Mouse (Mus musculus) regulatory T cell (primary cell): ENCODE measurements around the gene Gm49384.

Source experiments
- in situ Hi-C: fragments of 300-600 bp; cut with MboI, MseI; formaldehyde crosslinking; loops from one replicate; pipeline ENCODE4 v1.15.1; 2025; ENCODE audit warnings: high pct_unique_total_duplicates

Gene Gm49384

DNA sequence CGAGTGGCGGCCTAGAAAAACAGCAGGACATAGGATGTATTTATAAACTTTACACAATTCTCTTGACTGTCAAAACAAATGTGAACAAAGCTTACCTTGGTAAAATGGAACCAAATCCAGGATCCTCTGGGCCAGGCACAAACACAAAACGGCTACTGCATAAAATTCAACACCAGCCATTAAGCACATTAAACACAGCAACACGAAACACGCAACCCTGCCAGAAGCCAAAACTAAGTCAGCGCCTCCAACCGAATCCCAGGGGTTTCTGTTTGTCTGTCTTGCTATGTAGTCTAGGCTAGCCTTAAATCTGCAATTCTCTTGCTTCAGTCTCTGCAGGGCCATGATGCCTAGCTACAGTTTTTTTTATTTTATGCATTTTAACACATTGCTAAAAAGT, 3.9 kb upstream of the Gm49384 start:
- in situ Hi-C loops, result loop anchor here (5.0 kb wide), 1 partner anchor 384 kb away; no protein-coding TSS in a partner anchor

DNA sequence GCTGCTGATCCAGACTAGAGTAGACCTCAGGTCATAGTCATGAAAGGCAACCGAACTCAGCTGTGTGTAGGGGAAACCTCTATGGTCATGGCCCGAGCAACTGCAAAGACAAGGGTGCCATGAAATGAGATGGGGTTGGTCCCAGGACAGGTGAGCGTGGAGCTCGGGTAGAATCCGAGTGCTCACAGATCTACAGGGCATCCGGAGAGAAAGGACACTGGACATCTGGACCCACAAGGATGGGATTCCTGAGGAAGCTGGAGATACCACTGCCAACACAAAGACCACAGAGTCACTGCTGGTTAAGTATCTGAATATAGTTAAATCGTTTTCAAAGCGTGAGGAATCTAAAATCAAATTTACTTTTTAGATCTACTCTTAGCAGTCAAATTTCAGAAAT, 3.3 kb upstream of the Gm49384 start:
- in situ Hi-C loops, result loop anchor here (5.0 kb wide), 1 partner anchor 385 kb away; no protein-coding TSS in a partner anchor

DNA sequence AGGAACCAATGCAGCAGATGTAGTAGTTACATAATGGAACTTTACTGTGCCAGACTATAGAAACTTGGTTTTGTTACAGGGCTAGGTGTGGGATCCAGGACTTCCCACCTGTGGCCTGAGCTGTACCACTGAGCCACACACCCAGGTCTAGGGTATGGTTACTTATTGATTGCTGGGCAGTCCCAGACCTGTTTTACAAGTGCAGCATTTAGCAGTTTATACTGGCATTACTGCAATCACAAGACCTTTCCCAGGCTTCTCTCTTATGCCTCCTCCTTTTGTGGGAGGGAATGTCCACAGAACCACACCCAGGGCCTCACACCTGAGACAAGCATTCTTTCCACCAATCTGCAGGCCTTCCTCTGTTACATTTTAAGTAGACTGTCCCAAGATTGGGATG, 5.1 kb downstream of the Gm49384 start:
- in situ Hi-C loops, result loop anchor here (25.0 kb wide), 2 partner anchors 1838 to 1938 kb away; partner anchors contain the start of genes 2700049A03Rik and Timm9

DNA sequence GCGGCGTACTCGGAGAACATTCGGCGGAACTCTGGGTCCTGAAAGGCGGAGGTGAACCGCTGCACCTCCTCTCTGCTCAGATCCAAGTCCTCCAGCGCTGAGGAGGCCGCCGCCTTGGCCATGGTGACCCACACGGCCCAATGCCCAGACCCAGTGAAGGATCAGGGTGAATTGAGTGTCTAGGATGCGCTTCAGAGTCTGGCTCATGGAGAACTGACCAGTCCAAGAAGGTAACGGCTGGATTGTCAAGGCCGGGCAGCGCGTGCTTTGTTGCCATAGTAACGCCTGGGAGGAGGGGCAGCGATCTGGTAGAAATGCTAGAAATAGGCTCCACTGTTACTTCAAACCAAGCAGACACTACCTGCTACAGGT, 5.9 kb downstream of the Gm49384 start, which contains the start of gene Dnaaf2:
Dnaaf2 (minus strand) TSS at position 266 of the 372 bp plus-strand sequence.
- in situ Hi-C loops, result loop anchor here (25.0 kb wide), 2 partner anchors 1839 to 1939 kb away; partner anchors contain the start of genes 2700049A03Rik and Timm9

DNA sequence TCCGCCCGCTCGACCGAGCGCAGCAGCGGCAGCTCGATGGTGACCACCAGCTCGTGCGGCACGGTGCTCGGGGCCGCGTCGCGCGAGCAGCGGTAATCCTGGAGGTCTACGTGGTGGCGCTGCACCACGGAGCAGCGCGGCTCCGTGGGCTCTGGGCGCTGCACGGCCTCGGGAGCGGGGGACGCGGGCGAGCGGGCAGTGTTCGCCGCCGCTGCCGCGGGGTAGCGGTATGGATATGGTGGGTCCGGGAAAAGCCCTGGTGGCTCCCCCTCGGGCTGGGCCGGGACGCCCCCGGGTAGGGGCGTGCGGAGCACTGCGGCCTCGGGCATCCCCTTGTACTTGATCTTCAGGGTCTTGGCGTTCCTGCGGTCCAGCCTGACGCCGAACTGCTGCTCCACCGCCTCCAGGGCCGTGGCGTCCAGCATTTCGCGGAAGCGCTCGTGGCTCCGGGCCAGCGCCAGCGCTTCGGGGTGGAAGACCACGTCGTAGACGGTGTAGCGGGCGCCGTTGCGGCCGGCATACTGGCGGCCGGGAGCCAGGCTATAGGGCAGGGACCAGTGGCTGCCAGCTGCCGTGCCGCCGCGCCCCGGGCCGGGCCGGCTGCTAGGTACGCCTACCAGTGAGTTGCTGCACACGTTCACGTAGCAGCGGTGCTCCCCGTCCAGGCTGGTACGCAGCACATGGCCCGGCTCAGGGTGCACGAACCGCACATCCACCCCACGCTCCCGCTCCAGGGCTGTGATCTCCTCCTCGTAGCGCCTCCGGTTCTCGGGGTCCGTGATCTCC, 6.5 kb downstream of the Gm49384 start:
- in situ Hi-C loops, result loop anchor here (25.0 kb wide), 2 partner anchors 1840 to 1940 kb away; partner anchors contain the start of genes 2700049A03Rik and Timm9

DNA sequence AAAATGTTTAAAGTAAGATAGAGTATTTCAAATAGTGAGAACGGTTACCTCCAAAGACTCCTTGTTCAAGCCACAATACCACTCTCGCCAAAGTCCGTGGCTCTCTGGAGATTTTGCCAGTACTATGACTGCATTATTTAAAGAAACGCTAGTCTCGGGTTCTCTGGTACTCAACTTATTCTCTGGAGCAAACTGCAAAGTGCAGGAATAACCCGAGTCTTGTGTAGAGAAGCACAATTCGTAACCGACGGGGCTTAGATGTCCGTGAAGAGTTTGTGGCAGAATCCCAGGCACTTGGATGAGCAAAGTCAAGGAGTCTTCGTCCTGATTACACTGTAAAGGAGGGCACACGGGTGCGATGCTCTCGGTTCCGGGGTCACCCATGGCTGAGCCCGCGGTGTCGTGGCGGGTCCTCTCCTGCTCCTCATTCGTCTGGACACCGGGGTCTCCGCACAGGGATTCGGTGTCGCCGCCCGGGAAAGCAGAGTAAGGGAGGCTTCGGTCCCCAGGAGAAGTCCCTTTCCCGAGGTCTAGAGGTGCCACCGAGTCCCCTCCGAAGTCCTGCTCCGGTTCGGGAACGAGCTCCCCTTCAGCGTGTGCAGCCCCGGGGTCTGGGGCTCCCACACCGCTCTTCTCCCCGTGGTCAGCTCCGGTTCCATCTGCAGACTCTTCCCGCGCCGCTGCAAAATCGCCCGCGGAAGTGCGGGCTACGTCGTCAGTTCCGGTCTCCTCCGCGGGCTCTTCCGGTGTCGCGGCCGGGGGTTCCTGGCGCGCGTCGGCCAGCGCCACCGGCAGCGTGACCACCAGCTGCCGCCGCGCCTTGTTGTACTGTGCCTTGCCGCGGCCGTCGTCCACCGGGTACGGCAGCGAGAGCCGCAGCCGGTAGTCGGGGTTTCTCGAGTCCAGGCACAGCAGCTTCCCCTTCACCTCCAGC, 7.4 kb downstream of the Gm49384 start, which contains the start of gene Gm49383:
Gm49383 (minus strand) TSS at position 661 of the 934 bp plus-strand sequence.
- in situ Hi-C loops, result loop anchor here (25.0 kb wide), 2 partner anchors 1841 to 1941 kb away; partner anchors contain the start of genes 2700049A03Rik and Timm9

DNA sequence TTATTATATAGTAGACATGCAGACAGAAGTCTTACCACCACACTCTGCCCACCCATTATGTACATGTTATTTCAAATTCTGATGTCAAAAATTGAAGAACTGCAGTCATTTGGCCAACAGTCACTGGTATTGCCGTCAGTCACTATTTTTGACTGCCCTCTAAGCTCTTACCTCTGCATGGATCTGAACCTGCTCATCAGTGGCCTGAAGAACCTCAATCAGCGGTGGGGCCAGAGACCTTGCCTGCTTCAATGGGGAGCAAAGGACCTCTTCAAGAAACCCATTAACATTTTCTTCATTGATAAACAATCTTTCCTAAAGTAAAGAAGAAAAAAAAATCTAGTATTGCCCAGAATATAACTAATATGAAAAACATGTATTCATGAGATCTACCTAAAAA, 11.4 kb downstream of the Gm49384 start:
- in situ Hi-C loops, result loop anchor here (25.0 kb wide), 2 partner anchors 1845 to 1945 kb away; partner anchors contain the start of genes 2700049A03Rik and Timm9

DNA sequence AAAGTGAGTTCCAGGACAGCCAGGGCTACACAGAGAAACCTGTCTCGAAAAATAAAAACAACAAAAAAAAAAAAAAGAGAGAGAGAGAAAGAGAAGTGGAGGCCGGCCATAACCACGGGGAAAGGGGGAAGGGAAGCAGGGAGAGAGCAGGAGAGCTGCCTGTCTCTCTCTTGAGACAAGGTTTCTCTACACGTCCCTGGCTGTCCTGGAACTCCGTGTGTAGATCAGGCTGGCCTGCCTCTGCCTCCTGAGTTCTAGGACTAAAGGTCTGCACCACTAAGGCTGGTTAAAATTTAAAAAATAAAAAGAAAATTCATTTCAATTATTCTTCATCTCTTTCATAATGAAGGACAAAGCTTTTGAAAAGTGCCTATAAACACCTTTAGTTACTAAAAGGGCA, 12.7 kb downstream of the Gm49384 start:
- in situ Hi-C loops, result loop anchor here (25.0 kb wide), 2 partner anchors 1846 to 1946 kb away; partner anchors contain the start of genes 2700049A03Rik and Timm9

DNA sequence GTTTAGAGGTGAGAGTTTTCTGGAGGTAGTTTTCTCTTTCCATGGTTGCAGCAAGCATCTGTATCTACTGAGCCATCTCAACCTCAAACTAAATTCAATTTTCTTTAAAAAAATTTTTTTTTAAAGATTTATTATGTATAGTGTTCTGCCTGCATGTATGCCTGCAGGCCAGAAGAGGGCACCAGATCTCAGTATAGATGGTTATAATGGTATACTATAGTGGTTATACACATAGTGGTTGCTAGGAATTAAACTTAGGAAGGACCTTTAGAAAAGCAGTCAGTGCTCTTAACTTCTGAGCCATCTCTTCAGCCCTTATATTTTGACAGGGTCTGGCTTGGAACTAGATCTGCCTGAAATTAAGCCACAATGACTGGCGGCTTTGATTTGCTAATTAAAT, 13.5 kb downstream of the Gm49384 start:
- in situ Hi-C loops, result loop anchor here (25.0 kb wide), 2 partner anchors 1847 to 1947 kb away; partner anchors contain the start of genes 2700049A03Rik and Timm9

DNA sequence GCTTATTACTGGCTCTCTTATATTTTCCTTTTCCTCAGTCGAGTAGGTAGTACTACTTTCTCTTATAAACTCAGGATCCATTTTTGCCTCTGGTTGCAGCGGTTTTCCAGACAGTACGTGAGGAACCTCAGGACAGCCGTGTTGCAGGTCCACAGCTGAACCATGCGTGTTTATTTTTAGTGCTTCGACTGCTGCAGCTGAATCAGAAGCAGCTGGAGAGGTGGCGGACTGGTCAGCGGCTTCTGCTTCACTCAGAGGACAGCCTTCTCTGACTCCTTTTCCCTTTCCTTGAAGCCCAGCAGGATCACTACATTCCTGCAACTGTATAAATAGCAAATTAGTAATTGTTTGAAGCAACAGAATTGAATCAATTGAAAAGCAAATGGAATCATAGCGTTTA, 14.0 kb downstream of the Gm49384 start:
- in situ Hi-C loops, result loop anchor here (25.0 kb wide), 2 partner anchors 1847 to 1947 kb away; partner anchors contain the start of genes 2700049A03Rik and Timm9

DNA sequence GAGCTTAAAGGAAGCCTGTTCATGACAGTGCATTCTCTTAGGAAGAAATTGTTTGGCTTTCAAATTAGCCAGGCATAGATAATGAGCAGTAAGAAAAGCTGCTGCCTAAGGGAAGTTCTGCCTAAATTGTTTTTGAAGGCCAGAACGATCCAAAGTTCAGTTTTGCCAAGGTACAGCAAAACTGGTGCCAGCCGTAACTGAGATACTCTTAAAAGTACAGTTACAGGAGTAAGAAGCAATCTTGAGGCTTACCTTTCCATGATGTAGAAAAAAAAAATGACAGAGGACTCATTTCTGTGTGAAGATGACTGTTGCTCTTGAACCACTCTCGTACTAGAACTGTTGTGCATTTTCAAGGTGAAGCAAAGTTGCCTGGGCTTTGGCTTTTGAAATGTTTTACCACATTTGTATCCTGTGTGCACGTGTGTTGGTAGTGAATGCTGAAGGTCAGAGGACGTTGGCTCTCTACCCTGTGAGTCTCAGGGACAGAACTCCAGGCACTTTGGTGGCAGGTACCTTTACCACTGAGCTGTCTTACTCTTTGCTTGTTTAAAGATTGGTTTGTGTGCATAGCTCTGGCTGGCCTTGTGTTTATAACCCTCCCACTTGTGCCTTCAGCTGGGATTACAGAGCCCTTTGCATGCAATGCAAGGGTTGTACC, 17.1 kb downstream of the Gm49384 start:
- in situ Hi-C loops, result loop anchor here (25.0 kb wide), 2 partner anchors 1850 to 1950 kb away; partner anchors contain the start of genes 2700049A03Rik and Timm9

DNA sequence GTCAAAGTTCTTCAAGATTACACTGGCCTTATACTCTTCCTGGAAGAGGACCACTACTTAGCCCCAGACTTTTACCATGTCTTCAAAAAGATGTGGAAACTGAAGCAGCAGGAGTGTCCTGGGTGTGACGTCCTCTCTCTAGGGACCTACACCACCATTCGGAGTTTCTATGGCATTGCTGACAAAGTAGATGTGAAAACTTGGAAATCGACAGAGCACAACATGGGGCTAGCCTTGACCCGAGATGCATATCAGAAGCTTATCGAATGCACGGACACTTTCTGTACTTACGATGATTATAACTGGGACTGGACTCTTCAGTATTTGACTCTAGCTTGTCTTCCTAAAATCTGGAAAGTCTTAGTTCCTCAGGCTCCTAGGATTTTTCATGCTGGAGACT, 18.7 kb downstream of the Gm49384 start:
- in situ Hi-C loops, result loop anchor here (25.0 kb wide), 2 partner anchors 1852 to 1952 kb away; partner anchors contain the start of genes 2700049A03Rik and Timm9

DNA sequence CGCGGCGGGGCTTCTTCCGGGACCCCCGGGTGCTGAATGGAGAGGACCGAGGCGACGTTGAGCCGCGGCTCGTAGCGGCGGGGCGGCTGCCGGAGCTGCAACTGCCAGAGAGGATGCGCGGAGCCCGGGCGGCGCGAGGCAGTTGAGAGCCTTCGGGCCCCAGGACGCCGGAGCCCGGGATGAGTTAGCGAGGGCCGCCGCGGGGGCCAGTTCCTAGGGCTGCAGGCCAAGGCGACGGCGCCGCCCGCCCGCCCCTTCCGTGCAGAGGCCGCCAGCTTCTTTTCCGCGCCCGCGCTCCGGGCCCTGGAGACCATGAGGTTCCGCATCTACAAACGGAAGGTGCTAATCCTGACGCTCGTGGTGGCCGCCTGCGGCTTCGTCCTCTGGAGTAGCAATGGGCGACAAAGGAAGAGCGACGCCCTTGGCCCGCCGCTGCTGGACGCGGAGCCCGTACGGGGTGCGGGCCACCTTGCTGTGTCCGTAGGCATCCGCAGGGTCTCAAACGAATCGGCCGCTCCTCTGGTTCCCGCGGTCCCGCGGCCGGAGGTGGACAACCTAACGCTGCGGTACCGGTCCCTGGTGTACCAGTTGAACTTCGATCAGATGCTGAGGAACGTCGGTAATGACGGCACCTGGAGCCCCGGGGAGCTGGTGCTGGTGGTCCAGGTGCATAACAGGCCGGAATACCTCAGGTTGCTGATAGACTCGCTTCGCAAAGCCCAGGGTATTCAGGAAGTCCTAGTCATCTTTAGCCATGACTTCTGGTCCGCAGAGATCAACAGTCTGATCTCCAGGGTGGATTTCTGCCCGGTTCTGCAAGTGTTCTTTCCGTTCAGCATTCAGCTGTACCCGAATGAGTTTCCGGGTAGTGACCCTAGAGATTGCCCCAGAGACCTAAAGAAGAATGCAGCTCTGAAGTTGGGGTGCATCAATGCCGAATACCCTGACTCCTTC, 19.4 kb downstream of the Gm49384 start:
- in situ Hi-C loops, result loop anchor here (25.0 kb wide), 2 partner anchors 1853 to 1953 kb away; partner anchors contain the start of genes 2700049A03Rik and Timm9

DNA sequence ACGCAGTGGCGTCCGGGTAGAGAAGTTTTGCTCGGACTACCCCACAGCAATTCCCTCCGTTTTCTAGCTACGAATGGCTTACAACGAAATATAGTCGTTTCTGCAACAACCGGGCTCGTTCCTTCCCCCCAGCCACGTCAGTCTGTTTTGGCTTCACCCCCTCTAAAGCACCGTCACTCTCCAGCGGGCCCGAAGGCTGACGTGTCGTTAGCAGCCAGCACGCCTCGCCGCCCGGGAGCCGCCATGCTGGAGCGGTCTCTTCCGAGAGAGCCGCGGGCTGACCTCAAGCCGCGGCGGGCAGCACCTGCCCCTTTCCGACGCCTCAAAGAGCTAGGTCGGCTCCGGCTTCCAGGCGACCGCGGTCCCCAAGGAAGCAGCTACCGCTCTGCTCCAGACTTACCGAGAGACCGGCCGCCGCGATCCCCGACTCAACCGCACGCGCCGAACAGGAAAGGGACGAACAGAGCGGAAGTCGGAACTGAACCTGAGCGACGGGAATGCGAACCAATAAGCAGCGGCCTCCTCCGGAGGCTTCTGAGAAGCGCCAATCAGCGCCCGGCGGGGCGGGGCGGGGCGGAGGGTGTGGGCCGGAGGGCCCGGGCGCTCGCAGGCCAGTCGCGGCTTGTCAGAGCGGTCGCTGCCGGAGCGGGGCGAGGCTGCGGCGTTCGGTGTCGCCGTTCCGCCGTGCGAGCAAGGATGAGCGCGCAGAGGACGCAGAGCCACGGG, 20.3 kb downstream of the Gm49384 start, which contains the start of the genes Rpl36al and Mgat2:
Rpl36al (minus strand) TSS at position 501 of the 726 bp plus-strand sequence.
Mgat2 (plus strand) TSS at position 575 of the 726 bp plus-strand sequence.
- in situ Hi-C loops, result loop anchor here (25.0 kb wide), 2 partner anchors 1854 to 1954 kb away; partner anchors contain the start of genes 2700049A03Rik and Timm9

DNA sequence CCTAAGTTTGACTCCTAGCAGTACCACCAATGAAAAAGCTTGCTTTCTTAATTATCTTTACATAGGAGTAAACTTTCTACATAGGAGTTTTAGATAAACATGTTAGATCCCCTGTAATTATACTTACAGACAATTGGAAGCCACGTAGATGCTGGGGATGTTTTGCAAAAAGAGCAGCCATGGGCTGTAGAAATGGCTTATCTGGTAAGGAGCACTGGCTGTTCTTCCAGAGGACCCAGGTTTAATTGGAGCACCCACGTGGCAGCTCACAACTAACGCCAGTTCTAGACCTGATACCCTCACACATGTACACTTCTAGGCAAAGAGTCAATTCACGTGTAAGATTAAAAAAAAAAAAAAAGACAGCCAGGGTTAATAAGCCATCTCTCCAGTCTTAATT, 22.3 kb downstream of the Gm49384 start:
- in situ Hi-C loops, result loop anchor here (25.0 kb wide), 2 partner anchors 1856 to 1956 kb away; partner anchors contain the start of genes 2700049A03Rik and Timm9

DNA sequence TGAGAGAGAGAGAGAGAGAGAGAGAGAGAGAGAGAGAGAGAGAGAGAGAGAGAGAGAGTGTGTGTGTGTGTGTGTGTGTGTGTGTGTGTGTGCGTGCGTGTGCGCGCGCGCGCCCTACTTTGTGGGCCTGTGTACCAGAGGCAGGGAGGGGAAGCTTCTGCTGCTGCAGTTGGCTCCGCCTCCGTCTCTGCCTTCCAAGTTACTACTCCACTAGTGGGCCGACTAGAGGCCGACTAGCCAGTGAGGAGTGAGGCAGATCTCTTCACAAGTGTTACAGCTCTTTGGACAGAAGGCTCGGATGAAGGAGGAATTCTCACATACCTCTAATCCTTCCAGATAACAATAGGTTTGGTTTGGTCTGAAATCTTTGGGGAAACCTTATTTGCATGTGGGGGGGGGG, 24.7 kb downstream of the Gm49384 start:
- in situ Hi-C loops, result loop anchor here (25.0 kb wide), 2 partner anchors 1858 to 1958 kb away; partner anchors contain the start of genes 2700049A03Rik and Timm9

DNA sequence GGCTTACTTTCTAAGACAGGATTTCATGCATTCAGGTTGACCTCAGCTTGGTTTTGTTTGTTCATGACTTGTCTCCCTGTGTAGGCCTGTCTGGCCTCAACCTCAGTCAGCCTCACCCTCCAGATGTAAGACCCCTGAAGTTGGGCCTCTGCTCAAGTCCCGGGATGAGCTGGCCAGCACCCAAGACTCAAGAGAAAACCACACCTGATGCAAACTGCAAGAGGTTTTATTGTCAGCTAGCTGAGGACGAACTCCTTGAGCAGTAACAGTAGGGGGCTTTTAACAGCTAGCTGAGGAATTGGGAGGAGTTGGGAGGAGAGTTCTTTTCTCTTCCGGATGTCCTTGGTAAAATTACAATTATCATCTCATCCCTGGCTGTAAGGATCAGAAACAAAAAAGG, 26.5 kb downstream of the Gm49384 start:
- in situ Hi-C loops, result loop anchor here (25.0 kb wide), 2 partner anchors 1860 to 1960 kb away; partner anchors contain the start of genes 2700049A03Rik and Timm9

DNA sequence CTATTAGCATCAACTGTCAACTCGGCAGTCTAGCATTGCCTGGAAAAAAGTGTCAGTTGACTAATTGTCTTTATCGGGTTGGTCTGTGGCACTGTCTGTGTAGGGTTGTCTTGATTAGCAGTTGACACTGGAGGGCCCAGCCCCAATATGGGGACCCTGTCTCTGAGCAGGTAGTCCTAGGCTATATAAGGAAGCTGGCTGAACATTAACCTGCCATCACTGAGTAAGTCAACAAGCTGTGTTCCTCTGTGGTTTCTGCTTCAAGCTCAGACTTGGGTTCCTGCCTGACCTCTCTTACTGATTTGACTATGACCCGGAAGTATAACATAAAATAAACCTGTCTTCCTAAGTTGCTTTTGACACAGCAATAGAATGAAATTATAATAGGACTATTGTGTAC, 28.1 kb downstream of the Gm49384 start:
- in situ Hi-C loops, result loop anchor here (25.0 kb wide), 2 partner anchors 1861 to 1961 kb away; partner anchors contain the start of genes 2700049A03Rik and Timm9
